Mouse (Mus musculus): ENCODE data around the gene Erfe.

Gene Erfe

GRCm38 (mm10) chr1:91420601-91421065 lies 54.4 kb downstream of the Erfe start:
- DNase-seq (ENCODE audit: extremely low spot score, low read depth, low spot score): no peak

Measured in hindlimb bud, embryonic 11.5 days (tissue).